Mouse (Mus musculus): ENCODE results near the gene Xpo1. TPM values are rescaled to one million over a fixed set of nuclear protein-coding genes. Genes with fewer than 3 reads are reported as not detected.
A peak's percentile ranks its signal among the peaks of the same experiment; 100 is the strongest.

Xpo1 gene
- 4.5 and 5.0 TPM in 2 replicates for polyA plus RNA-seq (2012; rRNA removed)

GRCm38 (mm10) chr11:23255427-23256193, at the start of gene Xpo1:
Gene Xpo1 (plus strand): TSS chr11:23256041.
- DNase-seq (ENCODE audit: low read depth, low spot score): peak; percentile 98
- whole genome bisulfite sequencing: under 1% methylated on average over 57 of the region's 60 CpGs

GRCm38 (mm10) chr11:23209717-23210116, 46.1 kb upstream of the Xpo1 start:
- 76% methylated on average over 7 of the region's 7 CpGs for WGBS
- no peak for DNase-seq (ENCODE audit: low read depth, low spot score)

- WGBS: 21% methylated on average over 16 of the region's 16 CpGs
- no peak for DNase-seq (ENCODE audit: low read depth, low spot score)
Observed at GRCm38 (mm10) chr11:23210590-23211510, 45.0 kb upstream of the Xpo1 start.

DNA sequence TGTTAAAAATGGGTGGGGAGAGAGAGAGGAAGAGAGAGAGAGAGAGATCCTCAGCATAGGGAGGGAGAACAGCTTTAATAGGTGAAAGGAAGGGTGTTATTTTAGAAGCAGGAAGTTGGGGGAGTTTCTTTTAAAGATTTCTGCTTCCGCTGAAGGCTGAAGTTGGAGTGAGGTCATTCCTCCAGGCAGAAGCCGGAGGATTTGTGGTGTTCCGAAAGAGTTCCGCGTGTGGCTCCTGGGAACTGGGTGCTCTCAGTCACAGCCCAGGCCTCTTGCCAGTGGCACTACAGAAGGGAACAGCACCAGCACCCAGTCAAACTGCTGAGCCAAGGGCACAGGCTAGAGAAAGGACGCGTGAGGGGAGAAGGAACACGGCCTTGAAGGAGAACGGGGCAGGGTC, 38.4 kb upstream of the Xpo1 start:
- 82% methylated on average over 9 of the region's 9 CpGs for WGBS
- no peak for DNase-seq (ENCODE audit: low read depth, low spot score)

GRCm38 (mm10) chr11:23236015-23236414, 19.8 kb upstream of the Xpo1 start:
- 75% methylated on average over 4 of the region's 4 CpGs for WGBS
- no peak for DNase-seq (ENCODE audit: low read depth, low spot score)

GRCm38 (mm10) chr11:23253931-23254330, 1.9 kb upstream of the Xpo1 start:
- 94% methylated on average over 4 of the region's 4 CpGs for WGBS
- DNase-seq (ENCODE audit: low read depth, low spot score): no peak

DNA sequence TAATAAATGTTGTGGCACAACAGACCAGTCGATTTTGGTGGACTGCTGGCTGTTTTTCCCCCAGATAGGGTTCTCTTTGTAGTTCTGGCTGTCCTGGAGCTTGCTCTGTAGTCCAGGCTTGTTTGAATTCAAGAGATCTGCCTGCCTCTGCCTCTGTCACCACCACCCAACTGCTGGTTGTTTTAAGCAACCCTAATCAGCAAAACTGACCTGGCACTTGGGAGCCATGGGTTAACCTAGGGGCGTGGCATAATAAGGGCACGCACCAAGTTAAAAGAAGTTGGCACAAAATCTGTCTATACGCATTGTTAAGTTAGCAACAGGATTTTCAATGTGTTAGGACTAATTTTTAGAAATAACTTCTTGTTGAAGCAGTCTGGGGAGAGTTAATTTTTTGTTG, 1.3 kb upstream of the Xpo1 start:
- no peak for DNase-seq (ENCODE audit: low read depth, low spot score)
- 66% methylated on average over 4 of the region's 4 CpGs for WGBS

- DNase-seq (ENCODE audit: low read depth, low spot score): no peak
- 1% methylated on average over 24 of the region's 24 CpGs for WGBS
Observed at GRCm38 (mm10) chr11:23255053-23255426, 801 bp upstream of the Xpo1 start.

GRCm38 (mm10) chr11:23256194-23256802, 457 bp downstream of the Xpo1 start:
- DNase-seq (ENCODE audit: low read depth, low spot score): no peak
- 2% methylated on average over 51 of the region's 51 CpGs for WGBS

- WGBS: under 1% methylated on average over 48 of the region's 48 CpGs
Observed at GRCm38 (mm10) chr11:23256803-23257704, 1.2 kb downstream of the Xpo1 start.

DNA sequence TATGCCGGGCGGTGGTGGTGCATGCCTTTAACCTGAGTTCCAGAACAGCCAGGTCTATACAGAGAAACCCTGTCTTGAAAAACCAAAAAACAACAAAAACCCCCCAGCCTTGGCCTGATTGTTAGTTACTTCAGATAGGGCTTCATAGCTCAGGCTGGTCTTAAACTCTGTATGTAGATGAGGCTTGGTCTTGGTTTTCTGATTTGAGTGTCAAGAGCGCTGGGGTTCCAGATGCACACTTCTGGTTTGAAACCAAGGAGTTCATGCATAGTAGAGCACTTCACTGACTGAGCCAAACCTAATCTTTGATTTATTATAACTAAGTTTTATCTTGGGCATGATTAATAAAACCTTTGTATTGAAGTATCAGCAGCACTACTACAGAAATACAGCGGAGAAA, 3.2 kb downstream of the Xpo1 start:
- WGBS: 85% methylated on average over 4 of the region's 4 CpGs
- DNase-seq (ENCODE audit: low read depth, low spot score): no peak

More at GRCm38 (mm10) chr11:23256803-23257704, 1.2 kb downstream of the Xpo1 start:
- peak; percentile 52 for DNase-seq (ENCODE audit: low read depth, low spot score)

- WGBS: 69% methylated on average over 1 of the region's 1 CpGs
- DNase-seq (ENCODE audit: low read depth, low spot score): no peak
Observed at GRCm38 (mm10) chr11:23259481-23259880, 3.6 kb downstream of the Xpo1 start.

- WGBS: 43% methylated on average over 1 of the region's 1 CpGs
- no peak for DNase-seq (ENCODE audit: low read depth, low spot score)
Observed at GRCm38 (mm10) chr11:23260186-23260585, 4.3 kb downstream of the Xpo1 start.

GRCm38 (mm10) chr11:23261490-23261889, 5.6 kb downstream of the Xpo1 start:
- 56% methylated on average over 3 of the region's 3 CpGs for WGBS
- no peak for DNase-seq (ENCODE audit: low read depth, low spot score)

DNA sequence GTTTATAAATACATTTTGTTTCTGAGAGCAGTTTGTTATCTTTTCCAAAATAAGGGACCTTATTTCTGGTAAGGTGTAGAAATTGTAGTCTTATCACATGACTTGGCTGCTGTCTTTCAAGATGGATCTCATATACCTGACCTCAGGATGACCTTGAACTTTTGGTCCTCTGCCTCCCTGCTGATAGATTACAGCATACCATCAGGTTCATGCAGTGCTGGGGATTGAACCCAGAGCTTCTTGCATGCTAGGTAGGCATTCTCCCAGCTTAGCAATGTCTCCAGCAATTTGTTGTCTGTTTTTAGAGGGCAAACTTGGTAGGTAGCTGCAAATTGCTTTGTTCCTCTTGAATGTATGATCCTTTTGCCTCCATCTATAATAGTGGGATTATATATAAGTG, 9.1 kb downstream of the Xpo1 start:
- DNase-seq (ENCODE audit: low read depth, low spot score): no peak

DNA sequence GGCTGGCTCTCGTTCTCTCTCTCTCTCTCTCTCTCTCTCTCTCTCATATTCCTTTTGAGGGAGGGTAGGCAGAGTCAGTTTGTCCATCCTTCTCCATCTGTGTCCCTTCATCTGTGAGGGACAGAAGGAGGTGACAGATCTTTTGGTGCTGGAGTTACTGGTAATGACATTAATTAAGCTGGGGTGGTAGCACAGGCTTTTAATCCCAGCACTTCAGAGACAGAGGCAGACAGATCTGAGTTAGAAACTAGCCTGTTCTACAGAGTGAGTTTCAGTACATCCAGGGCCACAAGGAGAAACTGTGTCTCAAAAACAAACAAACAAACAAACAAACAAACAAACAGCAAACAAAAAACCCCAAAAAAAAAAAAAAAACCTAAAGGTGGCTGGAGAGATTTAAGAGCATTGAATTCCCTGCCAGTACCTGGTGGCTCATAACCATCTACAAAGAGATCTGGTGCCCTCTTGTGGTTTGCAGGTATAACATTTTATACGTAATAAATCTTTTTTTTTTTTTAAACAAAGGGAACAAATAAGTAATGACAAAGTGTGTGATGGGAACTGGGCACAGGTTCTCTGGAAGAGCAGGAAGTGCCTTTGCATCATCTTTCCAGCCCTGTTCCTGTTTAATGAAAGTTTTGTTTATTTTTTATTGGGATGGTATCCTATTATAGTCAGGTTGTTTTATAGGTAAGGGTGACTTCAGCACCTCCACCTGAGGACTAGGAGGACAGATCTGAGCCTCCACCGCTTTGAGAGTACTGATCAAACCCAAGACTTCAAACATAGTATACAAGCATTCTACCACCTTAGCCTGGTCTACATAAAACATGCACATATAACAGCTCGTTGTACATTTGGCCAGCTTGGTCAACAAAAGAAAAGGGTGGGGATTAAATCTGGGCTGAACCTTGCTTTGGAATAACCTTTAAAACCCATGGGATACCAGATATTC, 16.2 kb downstream of the Xpo1 start:
- 70% methylated on average over 4 of the region's 4 CpGs for WGBS
- no peak for DNase-seq (ENCODE audit: low read depth, low spot score)

GRCm38 (mm10) chr11:23275780-23276179, 19.9 kb downstream of the Xpo1 start:
- WGBS: 74% methylated on average over 3 of the region's 3 CpGs
- DNase-seq (ENCODE audit: low read depth, low spot score): no peak

- WGBS: 96% methylated on average over 4 of the region's 4 CpGs
- DNase-seq (ENCODE audit: low read depth, low spot score): no peak
Observed at GRCm38 (mm10) chr11:23284469-23284868, 28.6 kb downstream of the Xpo1 start.

Data from large intestine, adult 2 months (tissue).